Mouse (Mus musculus) megakaryocyte, embryonic 14.5 days (primary cell): ENCODE results near the gene Kcnj10.

Source experiments
- FLI1 ChIP-seq: IDR thresholded peaks from 2 replicates; pipeline ENCODE4 v1.6.1; 2012; ENCODE audit warnings: low read length, inconsistent platforms, mixed read lengths
- GATA1 ChIP-seq: IDR thresholded peaks from 3 replicates; pipeline ENCODE4 v1.6.1; 2012; ENCODE audit warnings: mixed read lengths, low read length, inconsistent platforms, borderline replicate concordance

GRCm38 (mm10) chr1:172328461-172328860, 12.5 kb upstream of the Kcnj10 start:
- TF ChIP-seq FLI1, result no peak
- TF ChIP-seq GATA1, result no peak
